Mouse (Mus musculus) c-Kit-negative CD71-positive TER-119-positive erythroid progenitor cells, embryonic 14.5 days (primary cell): ENCODE measurements around the gene Gm4559.
"Not testable (repeated sequence)": the region's sequence is repeated elsewhere in the genome, so short reads cannot be mapped to it uniquely, and the experiment has no call there.

Source experiments
- DNase-seq: peaks from one replicate; pipeline ENCODE4 v3.0.0-alpha.2; 2013; ENCODE audit warnings: low read depth, low spot score

Gm4559 gene

GRCm38 (mm10) chr7:142279291-142279690 lies 5.1 kb upstream of the Gm4559 start:
- DNase-seq, result not testable (repeated sequence)

- not testable (repeated sequence) for DNase-seq
Measured at GRCm38 (mm10) chr7:142278183-142278582, 4.0 kb upstream of the Gm4559 start.

GRCm38 (mm10) chr7:142258254-142258653 lies 15.9 kb downstream of the Gm4559 start, which contains the start of gene Gm2431:
Gene Gm2431, minus strand, starts transcription at chr7:142258354.
- DNase-seq, result not testable (repeated sequence)

GRCm38 (mm10) chr7:142255517-142255916 lies 18.6 kb downstream of the Gm4559 start:
- no peak for DNase-seq

- no peak for DNase-seq
Measured at GRCm38 (mm10) chr7:142249824-142250223, 24.3 kb downstream of the Gm4559 start.

- no peak for DNase-seq
Measured at GRCm38 (mm10) chr7:142240978-142241377, 33.2 kb downstream of the Gm4559 start, which contains the start of gene Gm40460. Gene Gm40460, minus strand, starts transcription at chr7:142241078.

DNA sequence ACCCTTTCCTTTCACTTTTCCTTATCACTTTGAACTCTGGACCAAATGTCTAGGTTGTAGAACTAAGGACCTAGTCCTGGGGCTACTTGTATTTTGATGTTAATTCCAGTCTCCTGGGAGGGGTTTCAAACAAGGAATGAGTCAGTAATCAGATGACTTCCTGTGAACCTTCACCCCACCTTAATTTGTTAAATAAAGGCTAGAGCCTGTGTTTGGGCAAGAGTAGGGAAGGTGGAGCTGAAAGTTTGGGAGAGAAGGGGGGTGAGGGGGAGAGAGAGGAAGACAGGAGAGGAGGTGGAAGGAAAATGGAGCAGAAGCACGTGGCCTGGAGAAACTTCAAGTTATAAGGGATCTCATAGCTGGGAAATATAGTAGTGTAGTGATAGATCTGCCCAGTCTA lies 42.6 kb downstream of the Gm4559 start:
- DNase-seq, result no peak

GRCm38 (mm10) chr7:142229871-142230270 lies 44.3 kb downstream of the Gm4559 start, which contains the start of gene Krtap5-5:
Gene Krtap5-5, minus strand, starts transcription at chr7:142229971.
- DNase-seq, result not testable (repeated sequence)

- DNase-seq, result no peak
Measured at GRCm38 (mm10) chr7:142224518-142224917, 49.6 kb downstream of the Gm4559 start.
